Mouse (Mus musculus) spleen, postnatal 10 days (tissue): ENCODE data around the gene Stra6.

Experiments used
- DNase-seq, 2 experiments: peaks; one replicate each; pipeline ENCODE4 v3.0.0; 2021 to 2022; ENCODE audit warnings: low spot score in 2 of 2

The Stra6 gene

GRCm38 (mm10) chr9:58063531-58063930 lies at the start of gene Stra6:
Stra6 (plus strand) TSS chr9:58063788.
- DNase-seq = no peak

GRCm38 (mm10) chr9:58014393-58015160 lies 49.0 kb upstream of the Stra6 start:
- DNase-seq = no peak

GRCm38 (mm10) chr9:58015856-58016255 lies 47.7 kb upstream of the Stra6 start:
- no peak for DNase-seq

GRCm38 (mm10) chr9:58016962-58017361 lies 46.6 kb upstream of the Stra6 start:
- DNase-seq = no peak

- no peak for DNase-seq
These were observed 45.2 kb upstream of the Stra6 start for GRCm38 (mm10) chr9:58018385-58018784.

- no peak for DNase-seq
These were observed 37.6 kb upstream of the Stra6 start for GRCm38 (mm10) chr9:58025995-58026394.

- DNase-seq = no peak
These were observed 36.0 kb upstream of the Stra6 start for GRCm38 (mm10) chr9:58027426-58028180.

GRCm38 (mm10) chr9:58028841-58029240 lies 34.7 kb upstream of the Stra6 start:
- DNase-seq = no peak

GRCm38 (mm10) chr9:58029635-58030034 lies 34.0 kb upstream of the Stra6 start:
- DNase-seq = no peak

GRCm38 (mm10) chr9:58031895-58032294 lies 31.7 kb upstream of the Stra6 start:
- no peak for DNase-seq

- no peak for DNase-seq
These were observed 28.1 kb upstream of the Stra6 start for GRCm38 (mm10) chr9:58035519-58035918.

GRCm38 (mm10) chr9:58035951-58036698 lies 27.5 kb upstream of the Stra6 start:
- DNase-seq = no peak

GRCm38 (mm10) chr9:58036961-58037360 lies 26.6 kb upstream of the Stra6 start:
- DNase-seq = no peak

- peak; percentile 47 to 76 for DNase-seq
These were observed 25.0 kb upstream of the Stra6 start for GRCm38 (mm10) chr9:58038500-58039168.

GRCm38 (mm10) chr9:58040977-58041376 lies 22.6 kb upstream of the Stra6 start:
- no peak for DNase-seq

- no peak for DNase-seq
These were observed 21.2 kb upstream of the Stra6 start for GRCm38 (mm10) chr9:58042391-58042790.

GRCm38 (mm10) chr9:58043496-58044017 lies 20.0 kb upstream of the Stra6 start:
- no peak for DNase-seq

- no peak for DNase-seq
These were observed 18.8 kb upstream of the Stra6 start for GRCm38 (mm10) chr9:58044828-58045227.

- DNase-seq = no peak
These were observed 17.9 kb upstream of the Stra6 start for GRCm38 (mm10) chr9:58045646-58046045.

GRCm38 (mm10) chr9:58047061-58047460 lies 16.5 kb upstream of the Stra6 start:
- DNase-seq = no peak

GRCm38 (mm10) chr9:58048621-58049020 lies 15.0 kb upstream of the Stra6 start:
- DNase-seq = no peak

- no peak for DNase-seq
These were observed 14.4 kb upstream of the Stra6 start for GRCm38 (mm10) chr9:58049186-58049585.
